8 mouse cellular contexts compared by ENCODE assay signal in genomic region chr8:71569366-71570290, GRCm38 (mm10). TPM values are rescaled to one million over a fixed set of nuclear protein-coding genes. Genes with fewer than 3 reads are reported as not detected.
DNase-seq lines count a peak whose midpoint lies in the region; ATAC-seq and TF ChIP-seq lines count a peak whose summit lies in the region.

No protein-coding gene starts in this region.

- H3K36me3 ChIP-seq in heart, embryonic 11.5 days (ENCODE audit: control insufficient read depth, insufficient read depth, low read length): no peaks in the 10 kb centered on the region
- no peaks in the 10 kb centered on the region for H3K36me3 ChIP-seq in kidney, embryonic 14.5 days (ENCODE audit: control insufficient read depth, insufficient read depth, low read length)
- no peaks in the 10 kb centered on the region for H3K36me3 ChIP-seq in limb, embryonic 13.5 days
- no peaks in the 10 kb centered on the region for H3K36me3 ChIP-seq in midbrain, embryonic 14.5 days (ENCODE audit: control insufficient read depth, insufficient read depth, low read length)

- TF ChIP-seq POLR2A in brain, embryonic 14.5 days (IDR thresholded peaks at IDR 0.05; ENCODE audit: borderline replicate concordance, extremely low read depth, insufficient read depth, insufficient read length, poor library complexity, severe bottlenecking): no peak

- peaks cover 24% of the 10 kb centered on the region for H3K27me3 ChIP-seq in heart, embryonic 11.5 days (ENCODE audit: control insufficient read depth, insufficient read depth, low read length)
- no peaks in the 10 kb centered on the region for H3K27me3 ChIP-seq in kidney, embryonic 14.5 days (ENCODE audit: control insufficient read depth, insufficient read depth, low read length)
- peaks cover 44% of the 10 kb centered on the region for H3K27me3 ChIP-seq in limb, embryonic 13.5 days
- no peaks in the 10 kb centered on the region for H3K27me3 ChIP-seq in midbrain, embryonic 14.5 days (ENCODE audit: control insufficient read depth, insufficient read depth, low read length)

- under 1% methylated on average over 51 of the region's 51 CpGs for WGBS in heart, embryonic 11.5 days (ENCODE audit: insufficient replicate concordance)
- WGBS in kidney, embryonic 14.5 days: under 1% methylated on average over 51 of the region's 51 CpGs
- under 1% methylated on average over 51 of the region's 51 CpGs for WGBS in limb, embryonic 13.5 days
- WGBS in midbrain, embryonic 14.5 days: under 1% methylated on average over 51 of the region's 51 CpGs

- DNase-seq in B cell, adult 2 months: peak; percentile 86 to 87
- DNase-seq in brain, embryonic 14.5 days (ENCODE audit: low read depth): peak; percentile 97
- peak; percentile 93 for DNase-seq in midbrain, embryonic 14.5 days
- peak; percentile 68 for DNase-seq in spleen, adult 12 weeks (ENCODE audit: low spot score)

- peaks cover 12% of the 10 kb centered on the region for H3K4me1 ChIP-seq in heart, embryonic 11.5 days (ENCODE audit: control insufficient read depth, insufficient read depth, low read length)
- peaks cover 21% of the 10 kb centered on the region; the same call in 1 of the 2 replicates for H3K4me1 ChIP-seq in kidney, embryonic 14.5 days (ENCODE audit: control insufficient read depth, insufficient read depth, low read length)
- H3K4me1 ChIP-seq in limb, embryonic 13.5 days: peaks cover 35% of the 10 kb centered on the region
- peaks cover 15% of the 10 kb centered on the region for H3K4me1 ChIP-seq in midbrain, embryonic 14.5 days (ENCODE audit: control insufficient read depth, insufficient read depth, low read length)

- peak overlapping the region; percentile 92 for H3K4me2 ChIP-seq in heart, embryonic 11.5 days
- peak overlapping the region; percentile 87 for H3K4me2 ChIP-seq in kidney, embryonic 14.5 days (replicated peaks; ENCODE audit: low read depth, low read length)
- H3K4me2 ChIP-seq in limb, embryonic 13.5 days (replicated peaks): peak overlapping the region; percentile 79
- peak overlapping the region; percentile 86 for H3K4me2 ChIP-seq in midbrain, embryonic 14.5 days (ENCODE audit: low read length)

- TF ChIP-seq CTCF in brain, embryonic 14.5 days (IDR thresholded peaks at IDR 0.05; ENCODE audit: borderline replicate concordance, extremely low read depth, insufficient read depth, insufficient read length): no peak

- peak; percentile 44 for ATAC-seq in erythroid progenitor cell, adult 5-6 weeks (replicated peaks; ENCODE audit: low FRiP score, poor library complexity, severe bottlenecking)
- ATAC-seq in heart, embryonic 11.5 days (replicated peaks; ENCODE audit: insufficient number of reproducible peaks, low FRiP score, low TSS enrichment): peak; percentile 64
- ATAC-seq in kidney, embryonic 14.5 days (ENCODE audit: low FRiP score, low TSS enrichment): peak; percentile 78
- peak; percentile 79 for ATAC-seq in limb, embryonic 13.5 days (ENCODE audit: low FRiP score, low read depth)
- ATAC-seq in midbrain, embryonic 14.5 days (ENCODE audit: low FRiP score, low TSS enrichment): peak; percentile 84

- peak overlapping the region; percentile 64 for H3K9ac ChIP-seq in heart, embryonic 11.5 days (ENCODE audit: low read depth, low read length)
- peak overlapping the region; percentile 50; the same call in 1 of the 2 replicates for H3K9ac ChIP-seq in kidney, embryonic 14.5 days (ENCODE audit: low read depth, low read length)
- peak overlapping the region; percentile 64 for H3K9ac ChIP-seq in limb, embryonic 13.5 days
- H3K9ac ChIP-seq in midbrain, embryonic 14.5 days (replicated peaks; ENCODE audit: low read length): peak overlapping the region; percentile 72

- no peaks in the 10 kb centered on the region for H3K9me3 ChIP-seq in heart, embryonic 11.5 days (replicated peaks; ENCODE audit: control insufficient read depth, low read length)
- peaks cover under 1% of the 10 kb centered on the region; the same call in 1 of the 2 replicates for H3K9me3 ChIP-seq in kidney, embryonic 14.5 days (ENCODE audit: control insufficient read depth, low read length)
- H3K9me3 ChIP-seq in limb, embryonic 13.5 days: no peaks in the 10 kb centered on the region
- H3K9me3 ChIP-seq in midbrain, embryonic 14.5 days (ENCODE audit: control insufficient read depth, low read length): no peaks in the 10 kb centered on the region

- peak overlapping the region; percentile 59 for H3K4me3 ChIP-seq in heart, embryonic 11.5 days (ENCODE audit: low read depth, low read length)
- peak overlapping the region; percentile 67 for H3K4me3 ChIP-seq in kidney, embryonic 14.5 days (ENCODE audit: low read length)
- H3K4me3 ChIP-seq in limb, embryonic 13.5 days: peak overlapping the region; percentile 69
- H3K4me3 ChIP-seq in midbrain, embryonic 14.5 days (replicated peaks; ENCODE audit: low read depth, low read length): peak overlapping the region; percentile 52

- no peak overlapping the region for H3K27ac ChIP-seq in heart, embryonic 11.5 days (ENCODE audit: low read depth, low read length)
- H3K27ac ChIP-seq in kidney, embryonic 14.5 days (ENCODE audit: low read depth, low read length): peak overlapping the region; percentile 88
- H3K27ac ChIP-seq in limb, embryonic 13.5 days: peak overlapping the region; percentile 88
- H3K27ac ChIP-seq in midbrain, embryonic 14.5 days (replicated peaks; ENCODE audit: low read depth, low read length): peak overlapping the region; percentile 83

RNA-seq across cellular contexts. Expression of gene Slc27a1, which starts 0.9 kb away (rescaled TPM):
- 130 and 165 TPM in 2 replicates for polyA plus RNA-seq in brain, embryonic 14.5 days (2012; rRNA removed)
- total RNA-seq in erythroid progenitor cell, adult 5-6 weeks (2015; ENCODE audit: low replicate concordance): 1.1 and 1.7 TPM in 2 replicates
- total RNA-seq in erythroid progenitor cell, adult 5-6 weeks (2017; ENCODE audit: low replicate concordance): not detected in 2 replicates
- polyA plus RNA-seq in heart, embryonic 11.5 days (2014; fragmentation: Nextera tagmentation; extraction: Ambion mirVana): 9.2 and 10.8 TPM in 2 replicates
- 26.5 and 30.9 TPM in 2 replicates for polyA plus RNA-seq in kidney, embryonic 14.5 days (2014; fragmentation: Nextera tagmentation; extraction: Ambion mirVana)
- 52.2 and 52.3 TPM in 2 replicates for polyA plus RNA-seq in limb, embryonic 13.5 days (2015; fragmentation: Nextera tagmentation; extraction: Ambion mirVana)
- 33.5 and 41.6 TPM in 2 replicates for polyA plus RNA-seq in midbrain, embryonic 14.5 days (2014; fragmentation: Nextera tagmentation; extraction: Ambion mirVana)

RNA-seq across cellular contexts. Expression of gene Nxnl1, which starts 3.2 kb away (rescaled TPM):
- polyA plus RNA-seq in brain, embryonic 14.5 days (2012; rRNA removed): not detected in 2 replicates
- total RNA-seq in erythroid progenitor cell, adult 5-6 weeks (2015; ENCODE audit: low replicate concordance): not detected in 2 replicates
- total RNA-seq in erythroid progenitor cell, adult 5-6 weeks (2017; ENCODE audit: low replicate concordance): not detected in 2 replicates
- not detected in 2 replicates for polyA plus RNA-seq in heart, embryonic 11.5 days (2014; fragmentation: Nextera tagmentation; extraction: Ambion mirVana)
- 0.16 and 0.27 TPM in 2 replicates for polyA plus RNA-seq in kidney, embryonic 14.5 days (2014; fragmentation: Nextera tagmentation; extraction: Ambion mirVana)
- polyA plus RNA-seq in limb, embryonic 13.5 days (2015; fragmentation: Nextera tagmentation; extraction: Ambion mirVana): not detected in 2 replicates
- not detected in 2 replicates for polyA plus RNA-seq in midbrain, embryonic 14.5 days (2014; fragmentation: Nextera tagmentation; extraction: Ambion mirVana)

RNA-seq across cellular contexts. Expression of gene Tmem221, which starts 11.0 kb away (rescaled TPM):
- 0.07 and 0.16 TPM in 2 replicates for polyA plus RNA-seq in brain, embryonic 14.5 days (2012; rRNA removed)
- total RNA-seq in erythroid progenitor cell, adult 5-6 weeks (2015; ENCODE audit: low replicate concordance): not detected in 2 replicates
- total RNA-seq in erythroid progenitor cell, adult 5-6 weeks (2017; ENCODE audit: low replicate concordance): not detected in 2 replicates
- polyA plus RNA-seq in heart, embryonic 11.5 days (2014; fragmentation: Nextera tagmentation; extraction: Ambion mirVana): 0.21 and 0.35 TPM in 2 replicates
- polyA plus RNA-seq in kidney, embryonic 14.5 days (2014; fragmentation: Nextera tagmentation; extraction: Ambion mirVana): 8.2 and 11.2 TPM in 2 replicates
- 0.27 and 0.64 TPM in 2 replicates for polyA plus RNA-seq in limb, embryonic 13.5 days (2015; fragmentation: Nextera tagmentation; extraction: Ambion mirVana)
- not detected in 2 replicates for polyA plus RNA-seq in midbrain, embryonic 14.5 days (2014; fragmentation: Nextera tagmentation; extraction: Ambion mirVana)

RNA-seq across cellular contexts. Expression of gene Pgls, which starts 22.3 kb away (rescaled TPM):
- polyA plus RNA-seq in brain, embryonic 14.5 days (2012; rRNA removed): 113 and 128 TPM in 2 replicates
- total RNA-seq in erythroid progenitor cell, adult 5-6 weeks (2015; ENCODE audit: low replicate concordance): 31.4 and 36.9 TPM in 2 replicates
- 14.8 and 31.8 TPM in 2 replicates for total RNA-seq in erythroid progenitor cell, adult 5-6 weeks (2017; ENCODE audit: low replicate concordance)
- 184 and 194 TPM in 2 replicates for polyA plus RNA-seq in heart, embryonic 11.5 days (2014; fragmentation: Nextera tagmentation; extraction: Ambion mirVana)
- 283 and 289 TPM in 2 replicates for polyA plus RNA-seq in kidney, embryonic 14.5 days (2014; fragmentation: Nextera tagmentation; extraction: Ambion mirVana)
- polyA plus RNA-seq in limb, embryonic 13.5 days (2015; fragmentation: Nextera tagmentation; extraction: Ambion mirVana): 210 and 212 TPM in 2 replicates
- polyA plus RNA-seq in midbrain, embryonic 14.5 days (2014; fragmentation: Nextera tagmentation; extraction: Ambion mirVana): 241 and 269 TPM in 2 replicates

RNA-seq across cellular contexts. Expression of gene Mvb12a, which starts 26.9 kb away (rescaled TPM):
- polyA plus RNA-seq in brain, embryonic 14.5 days (2012; rRNA removed): 74.0 and 112 TPM in 2 replicates
- 7.6 and 9.6 TPM in 2 replicates for total RNA-seq in erythroid progenitor cell, adult 5-6 weeks (2015; ENCODE audit: low replicate concordance)
- 2.1 and 4.5 TPM in 2 replicates for total RNA-seq in erythroid progenitor cell, adult 5-6 weeks (2017; ENCODE audit: low replicate concordance)
- 59.7 and 63.3 TPM in 2 replicates for polyA plus RNA-seq in heart, embryonic 11.5 days (2014; fragmentation: Nextera tagmentation; extraction: Ambion mirVana)
- polyA plus RNA-seq in kidney, embryonic 14.5 days (2014; fragmentation: Nextera tagmentation; extraction: Ambion mirVana): 98.7 and 111 TPM in 2 replicates
- polyA plus RNA-seq in limb, embryonic 13.5 days (2015; fragmentation: Nextera tagmentation; extraction: Ambion mirVana): 80.7 and 83.6 TPM in 2 replicates
- 54.6 and 61.5 TPM in 2 replicates for polyA plus RNA-seq in midbrain, embryonic 14.5 days (2014; fragmentation: Nextera tagmentation; extraction: Ambion mirVana)
